Mouse (Mus musculus) heart, adult 2 months (tissue): Measurements from ENCODE around the gene Hist1h3a. TPM values are rescaled to one million over a fixed set of nuclear protein-coding genes. Genes with fewer than 3 reads are reported as not detected.
"Not testable (repeated sequence)": the region's sequence is repeated elsewhere in the genome, so short reads cannot be mapped to it uniquely, and the experiment has no call there.

Source experiments
- DNase-seq, 2 experiments: peaks; one replicate each; pipeline ENCODE4 v3.0.0; 2021
- H3K27ac ChIP-seq: fragments of 200-600 bp; 2 replicates; pipeline ENCODE4 v1.8.1; 2022
- H3K27me3 ChIP-seq: fragments of 200-500 bp; 2 replicates; pipeline ENCODE4 v1.6.1; 2012; ENCODE audit warnings: mild to moderate bottlenecking, low read length, inconsistent platforms, mixed read lengths; ENCODE audit not compliant: control insufficient read depth, insufficient read depth
- H3K36me3 ChIP-seq: fragments of 200-500 bp; 2 replicates; pipeline ENCODE4 v1.6.1; 2012; ENCODE audit warnings: low read length, inconsistent platforms; ENCODE audit not compliant: control insufficient read depth, insufficient read depth
- H3K4me1 ChIP-seq: fragments of 200-500 bp; 2 replicates; pipeline ENCODE4 v1.6.1; 2011; ENCODE audit warnings: low read length; ENCODE audit not compliant: control insufficient read depth, insufficient read depth
- H3K4me3 ChIP-seq: fragments of 200-600 bp; 2 replicates; pipeline ENCODE4 v1.8.1; 2022
- H3K79me2 ChIP-seq: fragments of 200-500 bp; replicated peaks from 2 replicates; pipeline ENCODE4 v1.6.1; 2012; ENCODE audit warnings: mild to moderate bottlenecking, inconsistent platforms, low read length, moderate library complexity, mixed read lengths; ENCODE audit not compliant: control insufficient read depth, insufficient read depth
- H3K9ac ChIP-seq: fragments of 200-500 bp; 2 replicates; pipeline ENCODE4 v1.6.1; 2012; ENCODE audit warnings: low read depth, mild to moderate bottlenecking, control low read depth, inconsistent platforms, low read length, mixed read lengths
- CTCF ChIP-seq: fragments of 200-600 bp; IDR thresholded peaks from 2 replicates; pipeline ENCODE4 v1.8.1; 2022; ENCODE audit warnings: antibody characterized with exemption, mild to moderate bottlenecking, moderate library complexity
- EP300 ChIP-seq: fragments of 200-500 bp; IDR thresholded peaks from 2 replicates; pipeline ENCODE4 v1.6.1; 2011; ENCODE audit warnings: low read depth, low read length, control low read depth; ENCODE audit not compliant: insufficient read depth
- POLR2A ChIP-seq: fragments of 200-500 bp; IDR thresholded peaks from 2 replicates; pipeline ENCODE4 v1.6.1; 2011; ENCODE audit warnings: mild to moderate bottlenecking, low read depth, low read length, control low read depth; ENCODE audit not compliant: insufficient read depth
- WGBS: fragments of 180-500 bp; shearing (Covaris S2); methylation state at CpG from one replicate; pipeline ENCODE4 v1.1.7; 2018; 5-methylcytosine and 5-hydroxymethylcytosine counted together
- intact Hi-C: fragments of 180-260 bp; cut with DNase I; formaldehyde crosslinking; loops from one replicate; pipeline ENCODE4 v1.15.1; 2025
- long read RNA-seq: library from polyadenylated mRNA; stranded (forward); transcript quantifications from one replicate; pipeline ENCODE4 v2.0.0, GENCODE M21; 2021
- polyA plus RNA-seq: library from polyadenylated mRNA; depleted of rRNA; stranded (reverse); fragments of >200 nt; gene quantifications from 2 replicates; pipeline ENCODE4 v1.2.3, GENCODE M21; 2012; rRNA removed
- total RNA-seq, 2 experiments: library from RNA; stranded (reverse); gene quantifications; 2 replicates each; pipeline ENCODE4 v1.2.3; 2021

The Hist1h3a gene
- total RNA-seq (1 to 10 TPM; 5.1 to 8.9 TPM), polyA plus RNA-seq (not detected in 2 replicates)
- long read RNA-seq, result 0 reads

DNA sequence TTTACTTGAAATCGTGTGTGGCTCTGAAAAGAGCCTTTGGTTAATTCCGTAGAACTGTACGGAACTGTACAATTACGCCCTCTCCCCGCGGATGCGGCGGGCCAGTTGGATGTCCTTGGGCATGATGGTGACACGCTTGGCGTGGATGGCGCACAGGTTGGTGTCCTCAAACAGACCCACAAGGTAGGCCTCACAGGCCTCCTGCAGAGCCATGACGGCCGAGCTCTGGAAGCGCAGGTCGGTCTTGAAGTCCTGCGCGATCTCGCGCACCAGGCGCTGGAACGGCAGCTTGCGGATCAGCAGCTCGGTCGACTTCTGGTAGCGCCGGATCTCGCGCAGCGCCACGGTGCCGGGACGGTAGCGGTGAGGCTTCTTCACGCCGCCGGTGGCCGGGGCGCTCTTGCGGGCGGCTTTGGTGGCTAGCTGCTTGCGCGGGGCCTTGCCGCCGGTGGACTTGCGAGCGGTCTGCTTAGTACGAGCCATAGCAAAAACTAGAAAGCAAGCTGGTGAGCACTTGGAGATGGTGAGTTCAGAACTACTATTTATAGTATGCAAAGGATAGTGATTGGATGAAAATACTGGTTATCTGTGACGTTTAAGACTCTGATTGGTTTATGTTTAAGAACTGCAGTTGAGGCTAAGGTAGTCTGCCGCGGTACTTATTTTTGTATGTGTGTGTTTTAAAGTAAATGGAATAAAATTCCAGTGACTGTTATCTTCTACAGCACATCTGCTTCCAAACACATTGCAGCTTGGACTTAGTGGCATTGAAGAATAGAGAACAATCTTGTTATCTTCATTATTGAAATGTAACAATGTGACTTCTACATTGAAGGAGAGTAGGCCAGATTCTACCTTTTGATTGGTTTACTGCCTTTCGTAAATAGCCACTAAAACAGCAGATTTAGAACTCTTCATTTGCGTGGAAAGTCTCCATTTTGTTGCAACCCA is at the start of gene Hist1h3a:
Gene Hist1h3a (minus strand): TSS at position 516 of the 951 bp plus-strand sequence.
- H3K79me2 ChIP-seq, result not testable (repeated sequence)
- 1% methylated on average over 32 of the region's 52 CpGs for whole genome bisulfite sequencing
- intact Hi-C loops, result loop anchor here (5.0 to 10.0 kb wide), 2 partner anchors 340 to 397 kb away; partner anchors contain the start of genes Abt1 and Zfp322a

DNA sequence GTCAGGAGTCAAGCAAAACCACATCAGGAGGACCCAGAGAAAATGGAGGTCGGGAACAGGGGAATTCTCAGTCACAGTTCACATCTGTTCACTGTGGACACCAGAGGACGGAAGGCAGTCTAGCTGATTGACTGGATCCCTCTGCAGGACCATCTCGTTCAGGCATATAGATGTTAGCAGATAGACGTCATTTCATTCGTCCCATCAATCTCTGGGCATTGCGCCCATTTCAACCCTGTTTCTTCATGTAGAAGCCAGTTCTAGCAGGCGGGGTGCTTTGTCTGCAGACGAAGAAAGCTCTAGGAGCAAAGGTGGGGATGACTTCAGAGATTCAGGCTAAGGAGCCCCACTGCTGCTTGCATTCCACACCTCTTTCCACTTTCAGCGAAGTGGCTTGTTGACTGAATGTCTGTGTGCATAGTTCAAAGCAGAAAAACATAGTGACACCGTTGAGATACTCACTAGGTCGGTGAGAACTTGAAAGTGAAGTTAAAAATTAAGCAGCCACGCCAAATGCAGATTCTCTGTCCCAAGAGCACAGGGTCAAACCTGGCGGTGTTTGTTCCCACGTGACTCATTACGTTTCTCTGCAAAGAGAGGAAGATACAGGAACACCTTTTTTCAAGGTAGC is 44.4 kb upstream of the Hist1h3a start, which contains the start of gene Slc17a2:
Gene Slc17a2 (plus strand): TSS at position 572 of the 631 bp plus-strand sequence.
- Histone ChIP-seq H3K27me3 (no peaks in the 10 kb centered on the region), H3K36me3 (no peaks in the 10 kb centered on the region), H3K4me3 (no peak within 1 kb of the TSS), H3K9ac (no peak within 1 kb of the TSS), H3K4me1 (no peaks in the 10 kb centered on the region), H3K27ac (no peak within 1 kb of the TSS), H3K79me2 (no peaks in the 10 kb centered on the region)
- 80% methylated on average over 15 of the region's 15 CpGs for WGBS
- TF ChIP-seq POLR2A, result no peak
- intact Hi-C loops, result no loop called here
- no peak for DNase-seq

More for the DNA sequence above, at the start of gene Hist1h3a:
- peak; percentile 76 for TF ChIP-seq POLR2A
- peak within 1 kb of the TSS; percentile 66 for H3K4me3 ChIP-seq
- H3K4me1 ChIP-seq, H3K36me3 ChIP-seq, H3K27me3 ChIP-seq: not testable (repeated sequence)
- peak within 1 kb of the TSS; percentile 76 for H3K27ac ChIP-seq
- H3K9ac ChIP-seq, result peak within 1 kb of the TSS; percentile 68
- DNase-seq, result peak; percentile 69 to 73

GRCm38 (mm10) chr13:23804532-23804931 is 42.3 kb upstream of the Hist1h3a start:
- TF ChIP-seq CTCF, result no peak
- TF ChIP-seq EP300, result no peak
- TF ChIP-seq POLR2A, result no peak

DNA sequence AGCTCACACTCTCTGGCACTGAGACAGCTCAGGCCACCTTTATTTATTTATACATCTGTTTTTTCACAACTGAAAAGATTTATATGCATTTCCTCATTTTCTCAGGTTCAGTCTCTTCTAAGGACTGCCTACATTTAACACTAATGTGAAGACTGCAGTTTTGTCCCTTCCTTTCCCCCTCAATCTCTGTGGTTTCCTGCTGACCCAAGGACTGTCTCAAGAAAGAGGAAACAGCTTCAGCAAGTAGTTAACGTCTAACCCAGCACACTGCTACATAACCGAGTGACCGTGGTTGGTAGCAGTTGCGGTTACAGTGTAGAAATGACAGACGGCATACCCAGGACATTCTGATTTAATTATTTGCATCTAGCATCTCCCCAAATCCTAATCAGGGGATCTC is 37.2 kb upstream of the Hist1h3a start:
- Histone ChIP-seq H3K27ac (no peak overlapping the region), H3K79me2 (no peaks in the 10 kb centered on the region), H3K27me3 (no peaks in the 10 kb centered on the region), H3K36me3 (no peaks in the 10 kb centered on the region), H3K9ac (no peak overlapping the region), H3K4me3 (no peak overlapping the region), H3K4me1 (no peaks in the 10 kb centered on the region)
- DNase-seq, result no peak
- intact Hi-C loops, result no loop called here
- 68% methylated on average over 5 of the region's 5 CpGs for WGBS
- TF ChIP-seq EP300 (no peak), CTCF (no peak), POLR2A (no peak)

More at GRCm38 (mm10) chr13:23804532-23804931, 42.3 kb upstream of the Hist1h3a start:
- intact Hi-C loops, result no loop called here
- DNase-seq, result no peak
- 80% methylated on average over 2 of the region's 2 CpGs for WGBS
- no peaks in the 10 kb centered on the region for H3K27me3 ChIP-seq
- no peaks in the 10 kb centered on the region for H3K36me3 ChIP-seq
- no peaks in the 10 kb centered on the region for H3K4me1 ChIP-seq
- H3K9ac ChIP-seq, result no peak overlapping the region
- no peaks in the 10 kb centered on the region for H3K79me2 ChIP-seq
- no peak overlapping the region for H3K4me3 ChIP-seq
- no peak overlapping the region for H3K27ac ChIP-seq

DNA sequence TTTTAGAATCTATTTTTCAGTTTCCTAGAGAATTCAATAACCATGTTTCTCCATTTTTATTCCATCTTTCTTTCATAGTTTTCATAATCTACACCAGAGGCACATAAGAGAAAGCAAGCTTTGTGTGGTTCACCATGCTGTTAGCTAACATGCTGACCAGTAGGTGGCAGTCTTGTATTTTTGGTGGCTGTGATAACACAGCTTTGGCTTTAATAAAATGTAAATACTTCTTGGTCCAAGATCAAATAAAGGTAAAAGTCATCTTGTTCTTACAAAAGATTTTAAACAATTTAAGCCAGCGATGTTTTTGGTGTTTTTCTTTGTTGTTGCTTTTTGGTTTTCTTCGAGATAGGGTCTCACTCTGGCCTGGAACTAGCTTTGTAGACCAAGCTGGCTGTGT is 30.3 kb upstream of the Hist1h3a start:
- intact Hi-C loops, result loop anchor here (5.0 kb wide), 1 partner anchor 505 kb away; no protein-coding TSS in a partner anchor
- DNase-seq, result peak in 1 of 2 experiments; percentile 8

GRCm38 (mm10) chr13:23779025-23779424 is 16.8 kb upstream of the Hist1h3a start:
- Histone ChIP-seq H3K9ac (no peak overlapping the region), H3K4me1 (no peaks in the 10 kb centered on the region), H3K79me2 (no peaks in the 10 kb centered on the region), H3K36me3 (no peaks in the 10 kb centered on the region), H3K4me3 (no peak overlapping the region), H3K27me3 (no peaks in the 10 kb centered on the region), H3K27ac (no peak overlapping the region)
- no peak for DNase-seq
- TF ChIP-seq CTCF (no peak), POLR2A (no peak), EP300 (no peak)
- intact Hi-C loops, result no loop called here
- WGBS, result 72% methylated on average over 4 of the region's 4 CpGs

More for the DNA sequence above, 30.3 kb upstream of the Hist1h3a start:
- Histone ChIP-seq H3K27me3 (no peaks in the 10 kb centered on the region), H3K27ac (no peak overlapping the region), H3K36me3 (no peaks in the 10 kb centered on the region), H3K4me1 (no peaks in the 10 kb centered on the region), H3K4me3 (no peak overlapping the region), H3K79me2 (no peaks in the 10 kb centered on the region), H3K9ac (no peak overlapping the region)
- 41% methylated on average over 2 of the region's 2 CpGs for WGBS
- TF ChIP-seq POLR2A (no peak), EP300 (no peak), CTCF (peak; percentile 93; the same call in 1 of the 2 replicates)
